Mouse (Mus musculus): ENCODE data around the gene Lhcgr. TPM values are rescaled to one million over a fixed set of nuclear protein-coding genes. Genes with fewer than 3 reads are reported as not detected.
"Not testable (repeated sequence)": the region's sequence is repeated elsewhere in the genome, so short reads cannot be mapped to it uniquely, and the experiment has no call there.

Lhcgr gene
- under 1 TPM in 3 of 4 experiments, not detected in 1; 0.08 to 0.45 (median 0.19) TPM for total RNA-seq (2022)

DNA sequence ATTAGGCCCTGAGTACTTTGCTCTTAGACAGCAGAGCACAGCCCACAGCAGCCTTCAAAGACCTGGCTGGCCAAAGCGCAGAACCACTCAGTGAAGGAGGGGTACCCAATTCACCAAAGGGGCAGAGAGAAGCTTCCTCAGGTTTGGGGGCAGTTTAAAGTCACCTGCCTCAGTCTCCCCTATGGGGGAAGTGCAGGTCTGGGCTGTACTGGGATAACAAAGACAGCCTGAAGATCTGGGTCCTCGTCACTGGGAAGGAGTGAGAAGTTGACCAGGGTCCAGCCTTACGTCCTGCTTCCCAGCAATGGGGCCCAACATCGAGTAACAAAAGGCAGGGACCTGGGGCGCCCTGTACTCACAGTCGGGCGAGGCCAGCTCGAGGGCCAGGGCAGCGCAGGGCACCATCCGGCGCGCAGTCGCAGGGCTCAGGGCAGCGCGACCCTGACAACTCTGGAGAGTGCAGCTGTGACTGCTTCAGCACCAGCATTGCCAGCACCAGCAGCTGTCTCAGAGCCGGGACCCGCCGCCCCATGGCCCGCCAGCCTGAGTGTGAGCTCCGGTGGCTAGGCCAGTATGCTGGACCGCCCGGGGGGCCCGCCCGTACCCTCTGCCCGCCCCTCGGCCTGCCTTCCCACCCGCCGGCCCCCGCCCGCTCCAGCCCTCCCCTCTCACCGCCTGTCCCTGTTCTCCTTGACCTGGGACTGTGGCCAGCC, at the start of gene Lhcgr:
Gene Lhcgr, minus strand, starts transcription at position 551 of the 713 bp plus-strand sequence.
- no peak for DNase-seq (ENCODE audit: low spot score in 2 of 2)

DNA sequence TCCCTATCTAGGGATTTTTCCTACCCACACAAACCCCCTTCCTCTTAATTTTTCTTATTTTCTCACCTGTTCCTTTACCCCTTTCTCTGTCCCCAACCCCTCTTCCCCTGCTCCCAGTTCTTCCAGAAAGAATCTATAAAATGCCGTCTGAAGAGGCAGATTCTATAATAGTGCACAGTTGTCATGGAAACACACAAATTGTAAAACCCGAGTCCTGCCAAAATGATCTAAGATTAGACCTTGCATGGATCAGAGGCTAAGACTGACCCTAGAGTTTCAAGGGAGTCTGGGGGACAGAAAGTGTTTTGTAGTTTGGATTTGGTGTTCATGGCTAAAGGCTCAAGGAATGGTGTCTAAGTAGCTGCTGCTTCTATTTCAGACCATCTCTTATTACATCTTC, 25.8 kb upstream of the Lhcgr start:
- peak in 1 of 2 experiments; percentile 3 for DNase-seq (ENCODE audit: low spot score in 2 of 2)

DNA sequence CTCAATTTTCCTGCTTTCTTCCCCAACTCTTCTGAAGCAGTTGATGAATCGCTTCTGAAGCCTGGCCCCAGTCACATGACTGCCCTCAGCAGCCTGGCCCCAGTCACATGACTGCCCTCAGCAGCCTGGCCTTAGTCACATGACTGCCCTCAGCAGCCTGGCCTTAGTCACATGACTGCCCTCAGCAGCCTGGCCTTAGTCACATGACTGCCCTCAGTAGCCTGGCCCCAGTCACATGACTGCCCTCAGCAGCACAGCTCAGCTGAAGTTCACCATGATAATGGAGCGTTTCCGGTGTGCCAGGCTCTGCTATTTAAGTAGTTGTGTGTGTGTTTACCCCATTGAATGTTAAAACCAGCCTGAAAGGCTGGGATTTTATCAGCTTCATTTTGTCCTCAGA, 21.2 kb upstream of the Lhcgr start:
- not testable (repeated sequence) for DNase-seq (ENCODE audit: low spot score in 2 of 2)

DNA sequence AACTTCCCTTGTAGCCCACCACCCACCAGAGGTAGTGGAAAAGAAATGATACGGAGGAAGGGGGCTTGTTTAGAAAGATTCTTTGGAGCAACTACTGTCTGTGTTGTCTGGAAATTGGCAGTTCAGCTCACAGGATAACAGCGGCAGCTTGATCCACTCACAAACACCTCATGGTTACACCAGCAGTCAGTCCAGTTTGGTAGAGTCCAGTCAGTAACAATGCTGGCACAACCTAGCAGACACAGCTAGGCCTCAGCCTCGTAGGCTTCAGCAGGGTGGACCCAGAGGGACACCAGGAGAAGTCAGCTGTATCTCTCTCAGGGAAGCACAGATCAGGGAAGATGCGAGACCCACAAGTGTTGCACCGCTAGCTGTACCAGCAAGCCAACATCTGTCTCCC, 19.0 kb upstream of the Lhcgr start:
- DNase-seq (ENCODE audit: low spot score in 2 of 2), result no peak

DNA sequence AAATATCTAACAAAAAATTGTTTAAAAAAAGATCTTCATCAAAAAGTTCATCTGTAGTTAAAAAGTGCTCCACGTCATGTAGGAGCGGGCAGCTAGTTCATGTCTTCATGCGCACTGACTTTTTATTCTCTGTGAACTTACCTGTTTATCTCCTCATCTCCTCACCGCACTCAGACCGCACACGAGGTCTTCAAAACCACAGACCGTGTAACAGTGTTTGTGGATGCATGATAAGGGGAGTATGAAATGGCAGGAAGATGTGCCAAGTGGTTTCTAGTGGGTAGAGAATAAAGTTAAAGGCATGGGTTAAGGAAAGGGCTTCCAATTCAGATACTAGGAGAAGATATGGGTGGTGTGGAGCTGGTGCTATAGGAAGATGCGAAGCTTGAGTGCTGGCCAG, 14.6 kb upstream of the Lhcgr start:
- no peak for DNase-seq (ENCODE audit: low spot score in 2 of 2)

DNA sequence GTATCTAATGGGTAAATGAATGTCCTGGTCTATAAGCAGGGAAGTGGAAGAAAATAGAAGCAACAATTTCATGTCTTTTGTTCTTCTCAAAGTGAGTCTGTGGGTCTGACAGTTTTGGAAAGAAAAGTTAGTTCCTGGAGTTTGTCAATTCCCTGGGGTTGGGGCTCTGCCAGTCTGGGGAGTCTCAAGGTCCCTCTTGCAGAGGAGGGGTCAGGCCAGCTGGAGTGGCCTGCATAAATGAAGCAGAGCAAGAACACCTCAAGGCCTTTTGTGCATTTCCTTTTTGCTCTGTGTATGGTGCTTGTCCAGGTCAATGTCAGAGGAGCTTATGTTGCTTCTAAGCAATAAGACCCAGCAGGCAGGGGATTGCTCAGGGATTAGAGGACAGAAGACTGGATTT, 11.7 kb upstream of the Lhcgr start:
- DNase-seq (ENCODE audit: low spot score in 2 of 2), result no peak

DNA sequence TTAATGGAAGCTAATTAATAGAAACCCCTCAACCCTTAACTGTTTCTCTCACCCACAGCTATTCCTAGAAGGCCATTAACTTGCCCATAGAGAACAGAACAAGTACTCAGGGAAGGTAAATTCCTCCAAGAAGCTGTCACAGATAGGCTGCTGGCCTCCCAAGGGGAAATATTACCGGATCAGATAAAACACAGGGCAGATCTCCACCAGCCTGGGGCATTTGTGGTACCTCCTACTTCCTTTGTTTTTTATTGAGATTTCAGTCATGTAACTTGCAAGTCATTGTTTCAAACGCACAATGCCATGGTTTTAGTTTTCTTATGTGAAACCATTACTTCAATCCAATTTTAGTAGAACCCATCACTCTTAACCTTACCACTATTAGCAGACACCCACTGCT, 1.1 kb downstream of the Lhcgr start:
- no peak for DNase-seq (ENCODE audit: low spot score in 2 of 2)

DNA sequence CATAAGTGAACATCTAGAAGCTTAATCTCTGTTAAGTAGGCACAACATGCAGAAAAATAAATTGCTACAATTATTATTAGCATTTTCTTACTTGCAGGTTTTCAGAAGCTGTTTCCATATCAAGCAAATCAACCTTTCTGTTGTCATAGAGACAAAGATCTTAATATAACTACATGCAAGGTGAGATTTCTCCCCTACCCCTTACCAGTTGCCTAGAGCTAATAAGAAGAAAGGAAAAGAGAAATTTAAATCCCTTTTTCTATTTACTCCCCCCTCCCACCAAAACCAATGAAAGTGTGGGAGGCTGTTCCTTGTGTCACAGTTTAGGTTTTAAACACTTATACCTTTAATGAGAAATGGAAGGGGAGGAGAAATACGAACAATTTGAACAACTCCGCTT, 3.4 kb downstream of the Lhcgr start:
- DNase-seq (ENCODE audit: low spot score in 2 of 2), result no peak

DNA sequence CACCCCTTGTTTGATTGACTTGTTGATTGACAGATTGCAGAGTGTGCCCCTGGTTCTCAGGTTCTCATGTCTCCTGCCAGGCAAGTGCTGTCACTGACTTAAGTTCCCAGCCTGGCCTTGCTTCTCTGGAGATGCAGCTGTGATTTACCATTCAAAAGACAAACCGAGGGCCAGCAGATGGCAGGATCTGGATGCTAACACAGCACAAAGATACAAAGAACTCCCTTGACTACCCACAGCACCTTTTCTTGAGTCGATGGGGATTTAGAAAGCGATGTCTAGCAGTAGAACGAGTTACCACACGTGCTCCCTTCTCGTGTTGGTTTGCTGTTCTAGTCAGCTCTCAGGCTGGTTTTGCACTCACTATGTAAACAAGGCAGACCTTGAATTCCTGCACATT, 4.9 kb downstream of the Lhcgr start:
- DNase-seq (ENCODE audit: low spot score in 2 of 2), result no peak

DNA sequence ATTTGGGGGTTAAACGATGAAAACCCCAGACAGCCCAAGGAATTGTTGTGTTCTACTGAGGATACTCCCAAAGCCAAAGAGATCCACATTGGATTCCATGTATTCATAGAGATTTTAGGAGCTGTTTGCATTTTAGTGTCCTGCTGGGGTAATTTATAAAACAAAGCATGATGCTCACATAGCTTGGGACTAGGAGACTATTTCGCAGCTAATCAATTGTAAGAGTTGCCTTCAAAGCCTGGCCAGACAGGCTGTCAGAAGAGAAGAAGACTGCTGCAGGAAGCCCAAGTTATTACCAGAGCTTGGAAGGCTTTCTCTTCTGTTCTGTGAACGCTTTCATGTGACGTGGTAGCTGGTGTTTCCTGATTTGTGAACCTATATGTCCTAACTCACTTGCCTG, 5.4 kb downstream of the Lhcgr start:
- no peak for DNase-seq (ENCODE audit: low spot score in 2 of 2)

DNA sequence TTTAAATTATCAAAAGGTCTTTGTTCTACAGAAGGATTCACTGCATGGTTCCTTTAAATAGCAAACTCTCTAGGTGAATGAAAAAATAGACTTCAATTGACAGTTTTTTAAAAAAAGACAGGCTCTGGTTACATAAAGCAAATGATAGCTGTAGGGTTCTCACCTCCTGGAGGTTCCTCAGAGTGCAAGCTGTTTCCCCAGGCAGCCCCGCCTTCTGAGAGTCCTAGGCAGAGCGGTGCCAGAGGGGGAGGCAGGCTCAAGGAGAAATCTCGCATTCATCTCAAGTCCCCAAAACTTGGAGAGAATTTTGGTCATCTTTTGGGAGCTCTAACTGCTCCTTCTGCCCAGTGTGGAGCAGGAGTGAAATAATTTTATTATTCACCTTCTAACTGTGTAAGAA, 12.6 kb downstream of the Lhcgr start:
- DNase-seq (ENCODE audit: low spot score in 2 of 2), result no peak

DNA sequence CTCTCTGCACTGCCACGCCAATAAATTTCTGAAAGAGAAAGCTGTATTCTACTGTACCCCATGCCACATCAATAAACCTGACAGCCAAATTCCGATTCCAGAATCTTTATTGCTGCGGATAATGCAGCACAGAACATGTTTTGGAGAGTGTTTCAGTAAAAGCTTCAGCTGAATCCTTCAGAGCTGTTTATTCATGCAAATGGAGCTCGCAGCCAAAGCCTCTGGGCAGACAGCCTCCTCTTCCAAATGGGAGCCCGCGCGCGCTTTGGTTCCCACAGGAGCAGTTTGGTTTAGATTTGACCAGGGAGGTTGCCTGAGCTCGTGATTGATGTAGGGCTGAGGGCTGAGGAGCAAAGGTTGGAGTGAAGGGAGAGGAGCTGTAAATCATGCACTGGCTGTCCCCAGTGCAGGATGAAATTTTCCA, 17.7 kb downstream of the Lhcgr start:
- peak in 1 of 2 experiments; percentile 33 for DNase-seq (ENCODE audit: low spot score in 2 of 2)

DNA sequence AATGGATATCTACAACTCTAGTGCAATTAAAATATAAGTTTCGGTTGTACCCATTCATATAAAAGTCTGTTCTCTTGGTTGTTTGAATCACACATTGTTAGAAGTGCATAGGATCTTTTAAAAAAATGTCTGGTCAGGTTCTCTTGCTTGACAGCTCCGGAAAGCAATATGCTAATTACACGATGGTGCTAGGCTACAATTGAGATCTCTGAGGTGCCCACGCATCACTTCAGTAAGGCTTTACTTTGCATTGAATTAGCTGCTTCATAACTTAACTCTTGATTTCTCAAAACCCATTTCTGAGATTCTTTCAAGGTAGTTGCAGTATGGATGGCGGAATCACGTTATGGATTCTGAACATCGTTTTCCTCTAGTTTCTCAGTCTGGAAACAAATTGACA, 21.7 kb downstream of the Lhcgr start:
- DNase-seq (ENCODE audit: low spot score in 2 of 2), result no peak

DNA sequence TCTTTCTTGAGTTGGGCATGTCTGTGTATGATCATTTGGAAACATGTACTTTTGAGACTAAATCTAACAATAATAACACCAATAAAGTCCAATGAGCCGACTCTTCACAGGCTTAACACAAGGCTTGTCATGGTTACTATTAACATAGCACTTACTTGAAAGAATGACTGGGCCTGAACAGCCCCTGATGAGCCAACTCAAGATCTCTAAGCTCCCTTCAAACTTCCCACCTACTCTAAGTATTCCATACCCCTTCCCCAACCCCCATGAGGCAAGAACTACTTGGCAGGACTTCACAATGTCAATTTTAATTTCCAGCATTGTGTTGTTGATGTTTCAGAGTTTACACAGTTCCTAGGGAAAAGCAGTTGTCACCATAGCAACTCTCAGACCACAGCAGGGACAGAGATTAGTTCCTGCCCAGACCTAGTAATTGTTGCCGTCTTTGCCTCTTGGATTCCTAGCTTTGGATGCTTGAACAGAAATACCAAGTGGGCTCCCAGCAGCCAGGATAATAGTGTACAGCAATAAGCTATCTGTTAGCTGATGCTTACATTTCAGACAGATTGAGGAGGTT, 22.4 kb downstream of the Lhcgr start:
- no peak for DNase-seq (ENCODE audit: low spot score in 2 of 2)

DNA sequence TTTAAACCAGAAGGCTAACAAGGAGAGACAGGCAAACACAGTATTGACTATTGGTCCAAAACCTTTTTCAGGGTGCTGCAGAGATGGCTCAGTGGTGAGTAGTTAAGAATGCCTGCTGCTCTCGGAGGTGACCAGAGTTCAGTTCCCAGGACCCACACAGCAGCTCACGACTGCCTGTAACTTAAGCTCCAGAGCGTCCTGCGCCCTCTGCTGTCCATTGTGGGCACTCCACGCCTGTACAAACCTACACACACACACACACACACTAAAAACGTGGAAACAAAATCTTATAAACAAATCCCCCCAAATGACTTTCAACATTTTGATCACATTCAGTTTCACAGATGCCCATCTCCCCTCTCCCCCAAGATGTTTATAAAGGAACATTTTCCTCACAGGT, 24.9 kb downstream of the Lhcgr start:
- no peak for DNase-seq (ENCODE audit: low spot score in 2 of 2)

DNA sequence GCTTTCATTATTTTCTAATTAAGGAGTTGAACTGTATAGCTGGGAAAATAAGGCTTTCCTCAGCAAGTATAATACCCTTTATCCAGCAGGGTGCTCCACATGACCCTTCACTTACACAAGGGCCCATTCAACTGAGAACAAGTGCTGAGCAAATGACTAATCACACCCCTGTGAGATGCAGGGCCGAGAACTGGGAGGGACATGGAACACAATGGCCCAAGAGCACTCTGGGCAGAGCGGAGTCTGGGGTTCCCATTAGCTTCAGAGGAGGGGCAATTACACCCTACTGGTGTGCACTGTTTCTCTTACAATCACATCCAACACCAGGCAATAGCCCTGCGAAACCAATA, 27.7 kb downstream of the Lhcgr start:
- DNase-seq (ENCODE audit: low spot score in 2 of 2), result peak in 1 of 2 experiments; percentile 31

DNA sequence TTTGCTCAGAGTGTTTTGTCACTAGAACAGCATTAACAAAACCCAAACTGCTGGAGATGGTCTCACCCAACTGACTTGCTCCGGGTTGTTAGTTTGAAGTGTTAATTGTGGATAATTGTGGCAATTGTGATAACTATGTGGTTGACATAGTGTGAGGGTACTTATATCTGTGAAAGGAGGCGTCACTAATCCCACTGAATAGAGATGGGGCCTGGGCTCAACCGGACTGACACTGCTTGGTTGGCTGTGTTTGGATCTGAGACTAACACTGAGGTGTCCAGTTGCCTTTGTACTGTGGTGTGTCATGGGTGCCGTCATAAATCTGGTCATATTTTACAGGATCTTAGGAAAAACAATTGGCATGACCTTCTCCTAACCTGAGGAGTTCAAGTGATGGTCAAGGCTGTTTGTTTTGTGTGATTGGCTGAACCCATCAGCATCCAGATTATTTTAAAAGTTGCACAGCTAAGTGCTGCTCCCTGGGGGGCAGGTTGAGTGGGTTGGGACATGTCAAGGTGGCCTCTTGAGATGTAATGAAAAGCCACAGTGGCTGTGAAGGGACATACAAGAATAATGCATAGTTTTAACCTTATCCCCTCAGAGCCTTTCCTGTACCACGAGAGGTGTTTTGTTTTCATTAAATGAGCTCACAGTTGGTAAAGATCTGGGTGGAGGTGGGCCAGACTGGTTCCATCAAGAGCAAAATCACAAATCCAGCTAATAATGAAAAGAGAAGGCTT, 28.2 kb downstream of the Lhcgr start:
- DNase-seq (ENCODE audit: low spot score in 2 of 2), result no peak

DNA sequence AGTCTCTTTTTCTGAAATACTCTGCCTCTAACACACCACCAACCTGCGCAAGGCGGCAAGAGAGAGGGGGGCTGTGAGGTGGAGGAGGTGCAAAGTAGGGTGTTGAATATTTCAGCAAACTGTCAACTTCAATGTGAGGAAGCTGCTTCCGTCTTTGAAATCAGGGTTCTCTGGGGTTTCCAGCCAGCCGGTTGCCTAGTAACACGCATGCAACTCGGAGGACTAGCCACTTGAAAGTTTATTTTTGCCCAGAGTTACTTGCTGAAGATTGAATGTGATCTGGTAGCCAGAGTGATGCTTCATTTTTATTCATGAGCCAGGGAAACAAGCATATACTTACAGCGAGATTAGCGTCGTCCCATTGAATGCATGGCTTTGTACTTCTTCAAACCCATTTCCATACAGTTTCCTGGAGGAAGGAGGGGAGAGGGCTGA, 33.8 kb downstream of the Lhcgr start:
- peak in 1 of 2 experiments; percentile 31 for DNase-seq (ENCODE audit: low spot score in 2 of 2)

DNA sequence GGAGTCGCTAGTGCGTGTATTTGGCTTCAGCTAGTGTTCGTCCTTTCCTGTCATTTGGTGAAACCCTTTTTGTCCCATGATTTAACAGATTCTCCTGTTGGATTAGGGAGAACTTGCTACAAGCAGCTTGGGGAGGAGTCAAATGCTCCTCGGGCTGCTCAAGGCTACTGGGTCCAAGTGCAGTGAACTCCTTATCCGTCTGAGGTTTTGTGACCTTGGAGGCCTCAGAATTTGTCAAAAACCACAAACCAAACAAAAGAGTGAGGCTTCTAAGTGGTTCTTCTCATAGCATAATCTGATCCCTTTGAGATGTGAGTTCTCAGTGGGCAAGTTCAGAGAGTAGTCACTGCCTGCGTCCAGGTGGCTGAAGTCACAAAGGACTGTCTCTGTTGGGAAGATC, 36.0 kb downstream of the Lhcgr start:
- DNase-seq (ENCODE audit: low spot score in 2 of 2), result no peak

DNA sequence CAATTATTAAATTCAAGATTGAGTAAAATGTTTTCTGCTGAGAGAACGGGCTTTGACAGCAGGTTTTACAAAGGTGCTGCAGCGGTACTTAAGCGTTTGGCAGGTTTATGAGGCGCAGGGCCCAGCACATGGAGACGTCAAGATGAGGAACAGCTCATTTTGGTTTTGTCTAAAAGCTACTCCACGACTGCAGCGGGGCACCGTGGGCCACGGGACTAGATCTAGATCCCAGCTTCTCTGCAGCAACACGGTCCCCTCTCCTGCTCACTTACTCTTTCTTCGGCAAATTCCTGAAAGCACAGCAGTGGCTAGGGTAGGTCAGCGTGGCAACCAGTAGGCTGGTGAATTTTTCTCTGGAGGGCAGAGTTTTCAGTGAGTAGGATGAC, 38.3 kb downstream of the Lhcgr start:
- DNase-seq (ENCODE audit: low spot score in 2 of 2), result no peak

DNA sequence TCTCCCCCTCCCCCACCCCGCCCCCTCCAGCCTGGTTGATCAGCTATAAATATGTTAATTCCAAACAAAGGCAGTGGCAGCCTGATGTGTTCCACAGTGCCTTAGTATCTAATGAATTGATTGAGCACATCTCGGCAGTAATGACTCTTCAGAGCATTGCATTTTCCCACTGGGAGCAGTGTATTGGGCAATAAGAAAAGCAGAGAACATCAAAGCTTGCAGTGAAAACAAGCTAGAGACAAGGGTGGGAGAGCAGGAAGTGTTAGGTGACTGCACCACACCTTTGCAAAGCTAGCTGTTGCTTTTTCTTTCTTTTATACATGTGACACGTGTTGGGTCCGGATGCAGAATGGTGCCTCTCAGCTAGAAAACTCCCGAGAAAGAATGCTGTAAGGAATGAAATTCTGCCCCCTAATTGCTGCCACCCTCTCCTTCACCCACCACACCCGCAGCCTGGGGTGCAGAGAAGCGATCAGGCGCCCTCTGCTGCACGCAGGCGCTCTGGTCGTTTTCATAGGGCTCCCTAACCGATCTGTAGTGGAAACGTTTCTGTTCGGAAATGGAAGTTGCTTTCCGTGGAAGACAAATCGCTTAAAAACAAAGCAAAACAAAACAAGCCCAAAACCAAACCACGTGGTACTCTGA, 38.8 kb downstream of the Lhcgr start:
- DNase-seq (ENCODE audit: low spot score in 2 of 2), result peak in 1 of 2 experiments; percentile 37

DNA sequence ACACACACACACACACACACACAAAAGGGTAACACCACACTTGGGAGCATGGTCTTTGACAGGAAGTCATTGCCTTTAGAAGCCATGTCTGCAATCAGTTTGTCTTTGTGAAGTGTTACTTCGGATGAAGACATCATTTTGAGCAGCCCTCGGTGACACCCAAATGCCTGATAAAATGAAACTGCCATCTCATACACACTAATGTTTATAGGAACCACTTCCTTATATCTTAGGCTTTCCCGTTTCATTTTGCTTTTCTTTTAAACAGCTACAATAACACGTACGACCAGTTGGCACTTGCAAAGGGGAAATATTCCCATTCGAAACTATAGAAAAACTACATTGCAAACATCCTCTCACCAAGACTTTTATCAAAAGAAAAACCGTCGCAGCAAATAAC, 42.1 kb downstream of the Lhcgr start:
- no peak for DNase-seq (ENCODE audit: low spot score in 2 of 2)
